Mouse (Mus musculus): Measurements from ENCODE around the gene Alox5.

DNA sequence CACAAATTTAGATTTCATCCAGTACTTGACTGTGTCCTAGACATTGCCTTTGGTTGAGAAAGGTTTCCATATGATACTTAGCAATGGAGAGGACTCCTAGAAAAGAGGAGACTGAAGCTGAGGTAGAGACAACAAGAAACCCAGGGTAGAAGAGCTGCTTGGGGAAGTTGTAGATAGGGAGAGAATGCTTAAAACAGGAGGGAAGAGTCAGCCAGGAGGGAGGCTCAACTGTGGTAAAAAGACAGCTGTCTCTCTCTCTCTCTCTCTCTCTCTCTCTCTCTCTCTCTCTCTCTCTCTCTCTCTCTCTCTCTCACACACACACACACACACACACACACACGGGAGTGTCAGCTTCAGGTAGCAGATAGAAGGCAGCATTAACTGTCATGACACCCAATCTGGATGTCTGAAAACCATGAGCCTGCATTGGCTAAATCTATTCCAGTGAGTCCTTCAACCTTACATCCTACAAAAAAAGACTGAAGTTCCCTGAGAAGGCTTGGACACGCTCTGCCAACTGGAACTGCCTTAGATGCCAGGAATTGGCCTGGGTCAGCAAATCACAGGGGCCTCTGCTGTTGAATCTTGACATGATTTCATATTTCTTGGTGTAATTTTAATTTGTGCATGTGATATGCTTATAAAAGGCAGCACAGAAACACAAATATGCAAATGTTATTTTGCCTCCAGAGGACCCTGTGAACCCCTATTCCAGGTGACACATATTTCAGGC is 65.9 kb downstream of the Alox5 start:
- no peak for TF ChIP-seq CTCF (IDR thresholded peaks at IDR 0.05; ENCODE audit: borderline replicate concordance, extremely low read depth, insufficient read depth, insufficient read length)
- no peak for TF ChIP-seq POLR2A (IDR thresholded peaks at IDR 0.05; ENCODE audit: borderline replicate concordance, extremely low read depth, insufficient read depth, insufficient read length, poor library complexity, severe bottlenecking)
